Mouse (Mus musculus) intestine, embryonic 15.5 days (tissue): ENCODE results near the gene a. TPM values are rescaled to one million over a fixed set of nuclear protein-coding genes. Genes with fewer than 3 reads are reported as not detected.
A peak's percentile ranks its signal among the peaks of the same experiment; 100 is the strongest.

Experiments used
- ATAC-seq: fragments of 200-750 bp; cut with Nextera tagmentation; 2 replicates; pipeline ENCODE4 v1.8.0; 2017; ENCODE audit warnings: moderate TSS enrichment, moderate library complexity
- H3K27ac ChIP-seq: fragments of 300-500 bp; sonication (generic); 2 replicates; pipeline ENCODE4 v1.5.1; 2015; ENCODE audit warnings: mild to moderate bottlenecking, inconsistent platforms
- H3K27me3 ChIP-seq: fragments of 300-500 bp; sonication (generic); replicated peaks from 2 replicates; pipeline ENCODE4 v1.6.1; 2015; ENCODE audit warnings: inconsistent platforms
- H3K36me3 ChIP-seq: fragments of 300-500 bp; sonication (generic); 2 replicates; pipeline ENCODE4 v1.6.1; 2015; ENCODE audit warnings: inconsistent platforms
- H3K4me1 ChIP-seq: fragments of 300-500 bp; sonication (generic); replicated peaks from 2 replicates; pipeline ENCODE4 v1.6.1; 2015; ENCODE audit warnings: inconsistent platforms
- H3K4me2 ChIP-seq: fragments of 300-500 bp; sonication (generic); replicated peaks from 2 replicates; pipeline ENCODE4 v1.6.1; 2015; ENCODE audit warnings: mild to moderate bottlenecking, inconsistent platforms
- H3K4me3 ChIP-seq: fragments of 300-500 bp; sonication (generic); replicated peaks from 2 replicates; pipeline ENCODE4 v1.5.1; 2015; ENCODE audit warnings: inconsistent platforms
- H3K9ac ChIP-seq: fragments of 300-500 bp; sonication (generic); 2 replicates; pipeline ENCODE4 v1.6.1; 2015; ENCODE audit warnings: inconsistent platforms
- H3K9me3 ChIP-seq: fragments of 300-500 bp; sonication (generic); 2 replicates; pipeline ENCODE4 v1.6.1; 2016; ENCODE audit warnings: inconsistent platforms
- WGBS: fragments of 180-500 bp; shearing (Covaris S2); methylation state at CpG from one replicate; pipeline ENCODE4 v1.1.7; 2015; 5-methylcytosine and 5-hydroxymethylcytosine counted together
- polyA plus RNA-seq: library from polyadenylated mRNA; unstranded; fragments of >200 nt; fragmentation: Nextera tagmentation; extraction: Ambion mirVana; gene quantifications from 2 replicates; pipeline ENCODE4 v1.2.1, GENCODE M21; 2015

a gene
- polyA plus RNA-seq, 1 experiment from 2014 or later: 0.63 TPM

DNA sequence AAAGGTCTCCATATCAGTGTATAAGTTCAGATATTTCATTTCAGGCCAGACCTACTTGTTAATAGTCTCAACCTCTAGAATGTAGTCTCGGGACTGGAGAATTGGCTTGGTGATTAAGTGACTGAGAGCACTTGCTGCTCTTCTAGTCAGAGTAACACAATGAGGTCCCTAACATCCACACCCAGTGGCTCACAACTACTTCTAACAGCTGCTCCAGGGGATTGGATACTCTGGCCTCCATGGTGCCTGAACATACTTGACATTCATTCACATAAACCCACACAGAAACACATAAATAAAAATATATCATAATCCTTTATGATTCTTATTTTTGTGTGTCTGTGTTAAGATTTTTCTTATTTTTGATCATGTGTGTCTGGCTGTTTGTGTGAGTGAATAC lies 27.4 kb downstream of the a start:
- H3K4me2 ChIP-seq: no peak overlapping the region
- no peaks in the 10 kb centered on the region for H3K36me3 ChIP-seq
- no peak overlapping the region for H3K4me3 ChIP-seq
- no peaks in the 10 kb centered on the region for H3K27me3 ChIP-seq
- H3K4me1 ChIP-seq: no peaks in the 10 kb centered on the region
- H3K27ac ChIP-seq: no peak overlapping the region
- ATAC-seq: no peak
- WGBS: 67% methylated on average over 1 of the region's 1 CpGs
- no peaks in the 10 kb centered on the region for H3K9me3 ChIP-seq
- no peak overlapping the region for H3K9ac ChIP-seq

GRCm38 (mm10) chr2:154820346-154820745 lies 29.1 kb downstream of the a start:
- 56% methylated on average over 1 of the region's 1 CpGs for WGBS
- no peaks in the 10 kb centered on the region for H3K36me3 ChIP-seq

DNA sequence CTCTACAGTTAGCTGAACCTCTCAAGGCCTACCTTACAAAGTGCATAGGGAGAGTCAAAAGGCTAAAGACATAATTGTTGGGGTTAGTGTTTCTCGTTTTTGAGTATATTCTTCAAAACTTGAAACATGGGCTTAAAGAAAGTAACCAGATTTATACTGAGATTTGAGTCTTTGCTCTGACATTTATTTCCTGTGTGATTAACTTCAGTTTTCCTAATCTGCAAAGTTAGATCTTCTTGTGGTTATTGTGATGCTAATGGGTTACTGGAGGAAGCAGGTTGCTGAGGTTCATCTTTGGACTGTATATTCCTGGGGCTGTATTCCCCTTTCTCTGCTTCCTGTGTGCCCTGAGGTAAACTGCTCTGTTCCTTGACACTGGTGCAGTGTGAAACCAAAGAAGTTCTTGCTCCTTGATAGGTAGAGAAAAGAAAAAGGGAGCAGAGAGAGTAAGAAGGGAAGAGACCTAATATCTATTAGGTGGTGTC lies 34.9 kb downstream of the a start:
- Histone ChIP-seq H3K4me1 (0 out of 2 replicates have a peak, but pooled peaks cover 6% of the 10 kb centered on the region), H3K4me2 (no peak overlapping the region), H3K9ac (no peak overlapping the region), H3K9me3 (no peaks in the 10 kb centered on the region), H3K36me3 (no peaks in the 10 kb centered on the region), H3K4me3 (no peak overlapping the region), H3K27me3 (no peaks in the 10 kb centered on the region), H3K27ac (no peak overlapping the region)
- WGBS: 75% methylated on average over 1 of the region's 1 CpGs
- no peak for ATAC-seq

More at GRCm38 (mm10) chr2:154820346-154820745, 29.1 kb downstream of the a start:
- no peaks in the 10 kb centered on the region for H3K9me3 ChIP-seq
- no peaks in the 10 kb centered on the region for H3K4me1 ChIP-seq
- H3K4me2 ChIP-seq: no peak overlapping the region
- no peak overlapping the region for H3K27ac ChIP-seq
- no peaks in the 10 kb centered on the region for H3K27me3 ChIP-seq
- no peak for ATAC-seq
- H3K9ac ChIP-seq: no peak overlapping the region
- no peak overlapping the region for H3K4me3 ChIP-seq

DNA sequence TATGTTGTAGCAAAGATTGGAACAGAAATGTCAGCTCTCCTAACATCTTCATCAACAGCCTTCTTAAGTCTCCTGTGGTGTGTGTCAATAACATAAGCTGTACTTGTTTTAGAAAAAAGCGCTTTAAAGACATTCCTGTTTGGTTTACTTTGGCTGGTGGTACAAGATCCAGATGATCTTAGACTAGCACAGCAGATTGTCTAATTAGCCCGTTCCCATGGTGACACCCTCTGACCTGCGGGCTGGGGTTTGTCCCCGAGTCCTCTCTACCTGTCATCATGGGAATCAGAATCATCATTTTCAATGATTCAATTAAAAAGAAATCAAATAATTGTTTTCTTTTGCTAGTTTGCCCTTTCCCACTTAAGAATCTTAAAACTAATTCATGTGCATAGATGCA lies 36.3 kb downstream of the a start:
- no peak overlapping the region for H3K27ac ChIP-seq
- no peak overlapping the region for H3K4me2 ChIP-seq
- no peak for ATAC-seq
- 68% methylated on average over 4 of the region's 4 CpGs for WGBS
- H3K9me3 ChIP-seq: no peaks in the 10 kb centered on the region
- H3K9ac ChIP-seq: no peak overlapping the region
- 0 out of 2 replicates have a peak, but pooled peaks cover 7% of the 10 kb centered on the region for H3K4me1 ChIP-seq
- H3K27me3 ChIP-seq: no peaks in the 10 kb centered on the region
- H3K36me3 ChIP-seq: no peaks in the 10 kb centered on the region
- no peak overlapping the region for H3K4me3 ChIP-seq

GRCm38 (mm10) chr2:154832471-154832870 lies 41.3 kb downstream of the a start:
- H3K9ac ChIP-seq: no peak overlapping the region
- 59% methylated on average over 4 of the region's 4 CpGs for WGBS
- H3K9me3 ChIP-seq: no peaks in the 10 kb centered on the region
- 0 out of 2 replicates have a peak, but pooled peaks cover 8% of the 10 kb centered on the region for H3K4me1 ChIP-seq
- no peak overlapping the region for H3K4me3 ChIP-seq
- H3K36me3 ChIP-seq: no peaks in the 10 kb centered on the region
- ATAC-seq: peak; percentile 56; the same call in 1 of the 2 replicates
- H3K27ac ChIP-seq: no peak overlapping the region
- H3K4me2 ChIP-seq: no peak overlapping the region
- H3K27me3 ChIP-seq: no peaks in the 10 kb centered on the region

GRCm38 (mm10) chr2:154834149-154834865 lies 43.1 kb downstream of the a start:
- no peak for ATAC-seq
- 93% methylated on average over 6 of the region's 6 CpGs for WGBS

DNA sequence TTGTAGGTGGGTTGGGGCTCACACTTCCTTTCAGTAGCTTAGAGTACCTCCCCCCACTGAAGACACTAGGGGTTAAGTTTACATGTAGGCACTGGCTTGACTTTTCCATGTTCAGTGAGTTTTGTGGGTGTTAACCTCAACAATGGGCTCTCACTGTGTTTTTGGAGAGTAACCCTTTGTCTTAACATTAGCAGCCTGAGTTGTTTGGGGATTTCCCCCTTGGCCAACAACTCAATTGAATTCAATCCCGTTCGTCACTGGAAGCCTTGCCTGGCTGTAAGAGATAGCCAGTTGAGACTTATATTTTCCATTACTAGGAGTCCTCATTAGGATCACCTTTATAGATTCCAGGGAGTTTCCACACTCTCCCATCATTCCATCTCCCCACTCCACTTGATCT lies 45.3 kb downstream of the a start:
- Histone ChIP-seq H3K36me3 (0 out of 2 replicates have a peak, but pooled peaks cover 3% of the 10 kb centered on the region), H3K9me3 (no peaks in the 10 kb centered on the region), H3K27me3 (no peaks in the 10 kb centered on the region), H3K4me2 (no peak overlapping the region), H3K27ac (no peak overlapping the region), H3K4me3 (no peak overlapping the region), H3K9ac (no peak overlapping the region), H3K4me1 (0 out of 2 replicates have a peak, but pooled peaks cover 4% of the 10 kb centered on the region)
- WGBS: 89% methylated on average over 2 of the region's 2 CpGs
- no peak for ATAC-seq

More at GRCm38 (mm10) chr2:154834149-154834865, 43.1 kb downstream of the a start:
- Histone ChIP-seq H3K9me3 (no peaks in the 10 kb centered on the region), H3K9ac (no peak overlapping the region), H3K4me2 (no peak overlapping the region), H3K27me3 (no peaks in the 10 kb centered on the region), H3K4me1 (0 out of 2 replicates have a peak, but pooled peaks cover 8% of the 10 kb centered on the region), H3K36me3 (0 out of 2 replicates have a peak, but pooled peaks cover 3% of the 10 kb centered on the region), H3K4me3 (no peak overlapping the region), H3K27ac (no peak overlapping the region)

- Histone ChIP-seq H3K4me3 (no peak overlapping the region), H3K4me2 (no peak overlapping the region), H3K9ac (no peak overlapping the region), H3K4me1 (no peaks in the 10 kb centered on the region), H3K27me3 (no peaks in the 10 kb centered on the region), H3K9me3 (no peaks in the 10 kb centered on the region), H3K27ac (no peak overlapping the region), H3K36me3 (no peaks in the 10 kb centered on the region)
- no peak for ATAC-seq
Measured at GRCm38 (mm10) chr2:154848086-154848485, 56.9 kb downstream of the a start.

GRCm38 (mm10) chr2:154855383-154855782 lies 64.2 kb downstream of the a start:
- H3K4me2 ChIP-seq: no peak overlapping the region
- H3K4me3 ChIP-seq: no peak overlapping the region
- no peak overlapping the region for H3K9ac ChIP-seq
- ATAC-seq: no peak
- WGBS: 70% methylated on average over 1 of the region's 1 CpGs
- H3K36me3 ChIP-seq: peaks cover 19% of the 10 kb centered on the region
- H3K27me3 ChIP-seq: no peaks in the 10 kb centered on the region
- H3K27ac ChIP-seq: no peak overlapping the region
- H3K4me1 ChIP-seq: no peaks in the 10 kb centered on the region
- H3K9me3 ChIP-seq: no peaks in the 10 kb centered on the region

DNA sequence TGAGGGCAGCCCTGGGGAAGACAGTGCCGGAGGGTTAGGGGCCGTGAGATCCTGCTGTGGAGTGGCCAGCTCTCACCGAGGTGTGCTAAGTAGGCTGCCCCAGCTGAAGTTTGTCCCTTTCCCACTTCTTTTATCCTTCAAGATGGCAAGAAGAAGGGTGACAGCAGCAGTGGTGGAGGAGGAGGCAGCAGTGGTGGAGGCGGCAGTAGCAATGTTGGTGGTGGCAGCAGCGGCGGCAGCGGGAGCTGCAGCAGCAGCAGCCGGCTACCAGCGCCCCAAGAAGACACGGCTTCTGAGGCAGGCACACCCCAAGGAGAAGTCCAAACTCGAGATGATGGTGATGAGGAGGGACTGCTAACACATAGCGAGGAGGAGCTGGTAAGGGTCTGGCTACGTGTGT lies 72.5 kb downstream of the a start:
- ATAC-seq: no peak
- WGBS: 88% methylated on average over 13 of the region's 13 CpGs

GRCm38 (mm10) chr2:154865696-154866095 lies 74.5 kb downstream of the a start:
- no peak for ATAC-seq
- 69% methylated on average over 3 of the region's 3 CpGs for WGBS
- Histone ChIP-seq H3K9me3 (no peaks in the 10 kb centered on the region), H3K4me1 (no peaks in the 10 kb centered on the region), H3K4me2 (no peak overlapping the region), H3K4me3 (no peak overlapping the region), H3K27ac (no peak overlapping the region), H3K36me3 (peaks cover 44% of the 10 kb centered on the region), H3K27me3 (no peaks in the 10 kb centered on the region), H3K9ac (no peak overlapping the region)

More for the DNA sequence above, 72.5 kb downstream of the a start:
- H3K4me2 ChIP-seq: no peak overlapping the region
- H3K4me1 ChIP-seq: no peaks in the 10 kb centered on the region
- peaks cover 46% of the 10 kb centered on the region for H3K36me3 ChIP-seq
- H3K4me3 ChIP-seq: no peak overlapping the region
- H3K9me3 ChIP-seq: no peaks in the 10 kb centered on the region
- H3K9ac ChIP-seq: no peak overlapping the region
- H3K27ac ChIP-seq: no peak overlapping the region
- H3K27me3 ChIP-seq: no peaks in the 10 kb centered on the region

GRCm38 (mm10) chr2:154868106-154868505 lies 76.9 kb downstream of the a start:
- no peak overlapping the region for H3K27ac ChIP-seq
- H3K27me3 ChIP-seq: no peaks in the 10 kb centered on the region
- ATAC-seq: no peak
- H3K4me1 ChIP-seq: no peaks in the 10 kb centered on the region
- no peaks in the 10 kb centered on the region for H3K9me3 ChIP-seq
- 97% methylated on average over 1 of the region's 1 CpGs for WGBS
- H3K36me3 ChIP-seq: peaks cover 53% of the 10 kb centered on the region
- H3K4me3 ChIP-seq: no peak overlapping the region
- H3K4me2 ChIP-seq: no peak overlapping the region
- no peak overlapping the region for H3K9ac ChIP-seq
